Mouse (Mus musculus) bone marrow, adult 2 months (tissue): ENCODE measurements around the gene Krtap4-7. TPM values are rescaled to one million over a fixed set of nuclear protein-coding genes. Genes with fewer than 3 reads are reported as not detected.
"Not testable (repeated sequence)": the region's sequence is repeated elsewhere in the genome, so short reads cannot be mapped to it uniquely, and the experiment has no call there.

ENCODE experiments used
- H3K27ac ChIP-seq: fragments of 200-500 bp; 2 replicates; pipeline ENCODE4 v1.5.1; 2012; ENCODE audit warnings: low read depth, mild to moderate bottlenecking, control low read depth, inconsistent platforms, low read length; ENCODE audit not compliant: control insufficient read depth, poor library complexity, insufficient read depth
- H3K4me1 ChIP-seq: fragments of 200-500 bp; 2 replicates; pipeline ENCODE4 v1.6.1; 2011; ENCODE audit warnings: low read length; ENCODE audit not compliant: control insufficient read depth, insufficient read depth
- H3K4me3 ChIP-seq: fragments of 200-500 bp; replicated peaks from 2 replicates; pipeline ENCODE3; 2011; ENCODE audit warnings: mild to moderate bottlenecking, low read depth, low read length, control low read depth; ENCODE audit not compliant: control insufficient read depth
- CTCF ChIP-seq: fragments of 200-500 bp; IDR thresholded peaks from 2 replicates; pipeline ENCODE4 v1.5.1; 2011; ENCODE audit warnings: low read length, control low read depth; ENCODE audit not compliant: control insufficient read depth, insufficient read depth
- POLR2A ChIP-seq: fragments of 200-500 bp; IDR thresholded peaks from 2 replicates; pipeline ENCODE4 v1.6.1; 2011; ENCODE audit warnings: low read depth, mild to moderate bottlenecking, control low read depth, low read length, borderline replicate concordance; ENCODE audit not compliant: control insufficient read depth
- WGBS: fragments of 180-500 bp; shearing (Covaris S2); methylation state at CpG from one replicate; pipeline ENCODE4 v1.1.7; 2018; 5-methylcytosine and 5-hydroxymethylcytosine counted together
- polyA plus RNA-seq: library from polyadenylated mRNA; stranded (reverse); fragments of >200 nt; gene quantifications from 2 replicates; pipeline ENCODE4 v1.2.4, GENCODE M21; 2011; ENCODE audit warnings: low replicate concordance; ENCODE audit not compliant: missing spikeins, insufficient read depth, insufficient read length

The Krtap4-7 gene
- polyA plus RNA-seq, 1 experiment = not detected

DNA sequence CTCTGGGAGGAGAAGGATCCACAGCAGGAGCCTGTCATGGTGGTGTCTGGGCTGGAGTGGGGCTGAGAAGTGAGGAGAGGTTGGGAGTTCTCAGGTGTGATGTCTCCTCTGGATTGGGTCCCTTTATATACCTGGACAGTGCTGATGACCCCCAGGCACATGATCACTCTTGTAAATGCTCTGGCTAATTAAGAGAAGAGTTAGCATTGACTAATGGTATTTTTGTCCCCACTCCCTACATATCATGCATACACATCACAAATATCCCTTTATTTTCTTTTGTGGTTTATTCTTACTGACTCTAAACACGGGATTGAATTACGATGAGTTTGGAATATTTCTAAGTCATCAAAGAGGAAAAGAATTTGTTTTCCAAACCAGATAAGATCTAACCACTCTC, 23.6 kb downstream of the Krtap4-7 start, which contains the start of gene Gm11562:
TSS of gene Gm11562 (minus strand) at position 101 of the 400 bp plus-strand sequence.
- Histone ChIP-seq H3K27ac (no peak within 1 kb of the TSS), H3K4me3 (no peak within 1 kb of the TSS), H3K4me1 (no peaks in the 10 kb centered on the region)
- 69% methylated on average over 2 of the region's 2 CpGs for WGBS
- TF ChIP-seq CTCF = no peak
- no peak for TF ChIP-seq POLR2A

GRCm38 (mm10) chr11:99614796-99615363, 29.0 kb downstream of the Krtap4-7 start, which contains the start of gene Krtap2-4:
Krtap2-4 (minus strand) TSS chr11:99614846.
- no peaks in the 10 kb centered on the region for H3K4me1 ChIP-seq
- no peak within 1 kb of the TSS for H3K27ac ChIP-seq
- TF ChIP-seq CTCF (no peak), POLR2A (no peak)
- 53% methylated on average over 3 of the region's 3 CpGs for WGBS
- H3K4me3 ChIP-seq = no peak within 1 kb of the TSS

GRCm38 (mm10) chr11:99610089-99610488, 33.8 kb downstream of the Krtap4-7 start, which contains the start of gene Gm11937:
Gm11937 (minus strand) TSS chr11:99610189.
- H3K4me1 ChIP-seq, H3K27ac ChIP-seq, H3K4me3 ChIP-seq: not testable (repeated sequence)
- WGBS = 38% methylated on average over 2 of the region's 2 CpGs

DNA sequence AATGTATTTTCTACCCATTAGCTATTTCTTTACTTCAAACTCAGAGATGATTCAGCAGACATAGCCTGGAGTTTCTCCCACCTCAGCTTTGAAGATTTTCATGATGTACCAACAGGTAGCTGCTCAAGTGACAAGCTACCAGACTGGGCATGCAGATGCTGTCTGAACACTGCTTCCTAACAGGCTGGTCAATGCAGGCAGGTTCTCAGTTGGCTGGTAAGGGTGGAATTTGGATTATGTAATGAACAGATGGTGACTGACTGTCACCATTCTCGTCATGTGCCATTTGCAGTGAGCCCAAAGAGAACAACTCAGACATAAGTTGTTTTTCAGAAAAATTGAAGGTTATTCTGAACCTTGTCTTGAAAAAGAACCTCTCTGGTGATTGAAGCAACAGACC, 34.8 kb downstream of the Krtap4-7 start:
- Histone ChIP-seq H3K4me1 (no peaks in the 10 kb centered on the region), H3K27ac (no peak overlapping the region), H3K4me3 (no peak overlapping the region)
- 63% methylated on average over 1 of the region's 1 CpGs for WGBS
- no peak for TF ChIP-seq POLR2A

- WGBS = 43% methylated on average over 1 of the region's 1 CpGs
- H3K27ac ChIP-seq, H3K4me3 ChIP-seq, H3K4me1 ChIP-seq: not testable (repeated sequence)
These were observed 40.7 kb downstream of the Krtap4-7 start, which contains the start of gene Gm11938 for GRCm38 (mm10) chr11:99603208-99603607. Gm11938 (minus strand) TSS chr11:99603308.

DNA sequence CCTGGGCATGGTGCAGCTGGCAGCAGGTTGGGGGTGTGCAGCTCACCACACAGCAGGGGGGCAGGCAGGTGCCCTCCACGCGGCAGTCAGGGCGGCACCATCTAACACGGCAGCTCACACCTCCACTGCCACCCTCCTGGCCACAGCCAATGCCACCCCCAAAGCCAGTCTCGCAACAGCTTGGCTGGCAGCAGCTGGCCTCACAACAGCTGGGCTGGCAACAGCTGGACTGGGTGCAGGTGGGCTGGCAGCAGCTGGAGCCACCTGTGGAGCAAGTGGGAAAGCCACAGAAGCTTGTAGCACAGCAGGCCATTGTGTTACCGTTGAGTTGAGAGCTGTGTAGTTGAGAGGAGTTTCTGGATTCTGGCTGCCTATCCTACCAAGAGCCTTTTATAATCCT, 46.1 kb downstream of the Krtap4-7 start, which contains the start of gene Krtap9-3:
TSS of gene Krtap9-3 (minus strand) at position 364 of the 400 bp plus-strand sequence.
- H3K27ac ChIP-seq, H3K4me1 ChIP-seq, H3K4me3 ChIP-seq: not testable (repeated sequence)
- WGBS = 74% methylated on average over 6 of the region's 6 CpGs

Other genes with a start within 250 kb of the Krtap4-7 start
- not detected in 2 replicates for gene Krt12, start 221.8 kb downstream of the Krtap4-7 start, polyA plus RNA-seq
- not detected in 2 replicates for gene Krt20, start 205.9 kb downstream of the Krtap4-7 start, polyA plus RNA-seq
- gene Krt23, start 151.0 kb downstream of the Krtap4-7 start, polyA plus RNA-seq = not detected in 2 replicates
- not detected in 2 replicates for gene Krt39, start 122.8 kb downstream of the Krtap4-7 start, polyA plus RNA-seq
- not detected in 2 replicates for gene Krt40, start 100.9 kb downstream of the Krtap4-7 start, polyA plus RNA-seq
- not detected in 2 replicates for gene Krtap3-3, start 93.2 kb downstream of the Krtap4-7 start, polyA plus RNA-seq
- not detected in 2 replicates for gene Krtap3-2, start 87.2 kb downstream of the Krtap4-7 start, polyA plus RNA-seq
- gene Gm11939, start 84.6 kb downstream of the Krtap4-7 start, polyA plus RNA-seq = not detected in 2 replicates
- not detected in 2 replicates for gene Krtap3-1, start 77.5 kb downstream of the Krtap4-7 start, polyA plus RNA-seq
- 1.5 TPM in 1 of 2 replicates, not detected in the other for gene Krtap1-5, start 63.1 kb downstream of the Krtap4-7 start, polyA plus RNA-seq
- not detected in 2 replicates for gene Krtap1-4, start 60.4 kb downstream of the Krtap4-7 start, polyA plus RNA-seq
- gene Krtap1-3, start 52.8 kb downstream of the Krtap4-7 start, polyA plus RNA-seq = not detected in 2 replicates
- gene Krtap9-3, start 46.0 kb downstream of the Krtap4-7 start, polyA plus RNA-seq = not detected in 2 replicates
- gene Gm11938, start 40.8 kb downstream of the Krtap4-7 start, polyA plus RNA-seq = not detected in 2 replicates
- not detected in 2 replicates for gene Gm11937, start 33.9 kb downstream of the Krtap4-7 start, polyA plus RNA-seq
- not detected in 2 replicates for gene Krtap2-4, start 29.2 kb downstream of the Krtap4-7 start, polyA plus RNA-seq
- not detected in 2 replicates for gene Gm11562, start 23.7 kb downstream of the Krtap4-7 start, polyA plus RNA-seq
- gene Krtap4-1, start 15.9 kb downstream of the Krtap4-7 start, polyA plus RNA-seq = not detected in 2 replicates
- not detected in 2 replicates for gene Krtap4-2, start 9.0 kb downstream of the Krtap4-7 start, polyA plus RNA-seq
- gene Gm11555, start 6.1 kb upstream of the Krtap4-7 start, polyA plus RNA-seq = not detected in 2 replicates
- gene Gm11563, start 14.9 kb upstream of the Krtap4-7 start, polyA plus RNA-seq = not detected in 2 replicates
- gene Krtap4-6, start 21.9 kb upstream of the Krtap4-7 start, polyA plus RNA-seq = not detected in 2 replicates
- gene Gm14190, start 46.7 kb upstream of the Krtap4-7 start, polyA plus RNA-seq = not detected in 2 replicates
- gene Gm14180, start 90.2 kb upstream of the Krtap4-7 start, polyA plus RNA-seq = not detected in 2 replicates
- gene Gm11595, start 128.8 kb upstream of the Krtap4-7 start, polyA plus RNA-seq = not detected in 2 replicates
- not detected in 2 replicates for gene Krtap4-8, start 136.6 kb upstream of the Krtap4-7 start, polyA plus RNA-seq
- not detected in 2 replicates for gene Krtap4-9, start 141.1 kb upstream of the Krtap4-7 start, polyA plus RNA-seq
- gene Gm11596, start 149.4 kb upstream of the Krtap4-7 start, polyA plus RNA-seq = not detected in 2 replicates
- gene Gm11569, start 154.8 kb upstream of the Krtap4-7 start, polyA plus RNA-seq = not detected in 2 replicates
- gene Gm11554, start 160.4 kb upstream of the Krtap4-7 start, polyA plus RNA-seq = not detected in 2 replicates
- not detected in 2 replicates for gene Krtap4-13, start 165.8 kb upstream of the Krtap4-7 start, polyA plus RNA-seq
- gene Gm11564, start 171.6 kb upstream of the Krtap4-7 start, polyA plus RNA-seq = not detected in 2 replicates
- not detected in 2 replicates for gene 2300003K06Rik, start 194.0 kb upstream of the Krtap4-7 start, polyA plus RNA-seq
- not detected in 2 replicates for gene Krtap4-16, start 207.5 kb upstream of the Krtap4-7 start, polyA plus RNA-seq
- not detected in 2 replicates for gene Gm11568, start 213.8 kb upstream of the Krtap4-7 start, polyA plus RNA-seq
- gene Gm11559, start 220.4 kb upstream of the Krtap4-7 start, polyA plus RNA-seq = not detected in 2 replicates
- gene Krtap9-1, start 229.3 kb upstream of the Krtap4-7 start, polyA plus RNA-seq = not detected in 2 replicates
- gene Gm11567, start 235.1 kb upstream of the Krtap4-7 start, polyA plus RNA-seq = not detected in 2 replicates